Mouse (Mus musculus): ENCODE results near the gene Gm20388. TPM values are rescaled to one million over a fixed set of nuclear protein-coding genes. Genes with fewer than 3 reads are reported as not detected.

The Gm20388 gene
- polyA plus RNA-seq, 1 experiment from 2014 or later = not detected

DNA sequence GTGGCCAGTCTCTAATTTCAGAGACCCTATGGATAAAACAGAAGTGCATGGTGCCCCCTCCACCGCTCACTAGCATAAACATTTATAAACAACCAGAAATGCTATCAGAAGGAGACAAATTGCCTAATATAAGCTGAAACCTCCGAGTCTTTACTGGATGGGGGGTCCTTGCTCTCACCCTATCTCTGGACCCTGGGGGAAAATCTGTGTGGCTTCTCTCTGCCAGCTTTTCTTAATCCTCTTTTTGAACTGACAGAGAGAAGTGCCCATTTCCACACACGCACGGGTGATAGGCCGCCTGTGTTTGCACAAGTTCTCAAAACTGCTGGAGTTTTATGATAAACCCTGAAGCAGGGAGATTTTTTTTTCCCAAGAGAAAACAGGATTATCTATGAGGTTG is 3744.1 kb downstream of the Gm20388 start:
- WGBS = 23% methylated on average over 5 of the region's 5 CpGs
- Histone ChIP-seq H3K36me3 (peaks cover 8% of the 10 kb centered on the region), H3K4me1 (peaks cover 17% of the 10 kb centered on the region), H3K4me2 (replicated peaks) (peak overlapping the region; percentile 67), H3K27ac (replicated peaks) (no peak overlapping the region), H3K9me3 (no peaks in the 10 kb centered on the region), H3K27me3 (no peaks in the 10 kb centered on the region), H3K9ac (replicated peaks) (peak overlapping the region; percentile 92; the same call in 1 of the 2 replicates), H3K4me3 (peak overlapping the region; percentile 96)
- no peak for ATAC-seq (replicated peaks)

DNA sequence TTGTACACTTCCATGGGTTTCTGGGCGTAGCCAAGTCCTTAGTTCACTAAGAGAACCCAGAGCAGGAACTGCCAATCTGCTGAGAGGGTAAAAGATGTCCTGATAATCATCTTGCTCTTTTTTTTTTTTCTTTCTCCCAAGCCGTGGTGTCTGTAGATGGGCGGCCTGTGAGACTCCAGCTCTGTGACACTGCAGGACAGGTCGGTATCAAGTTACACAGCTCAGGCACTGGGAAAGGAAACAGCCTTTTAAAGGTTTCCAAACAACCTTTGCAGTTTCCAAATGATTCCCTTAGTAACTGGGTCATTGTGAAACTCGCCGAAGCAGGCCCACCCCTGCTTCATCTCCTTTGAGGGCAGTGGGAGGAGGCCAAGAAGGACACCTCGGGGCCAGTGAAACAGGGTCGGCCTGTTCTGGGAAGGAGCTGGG is 3744.7 kb downstream of the Gm20388 start:
- H3K4me3 ChIP-seq = peak overlapping the region; percentile 96
- peak overlapping the region; percentile 67 for H3K4me2 ChIP-seq (replicated peaks)
- 15% methylated on average over 8 of the region's 8 CpGs for WGBS
- H3K27ac ChIP-seq (replicated peaks) = no peak overlapping the region
- 0 out of 2 replicates have a peak overlapping the region, but pooled peaks have one; percentile 92 for H3K9ac ChIP-seq (replicated peaks)
- H3K27me3 ChIP-seq = no peaks in the 10 kb centered on the region
- H3K36me3 ChIP-seq = peaks cover 9% of the 10 kb centered on the region
- no peaks in the 10 kb centered on the region for H3K9me3 ChIP-seq
- H3K4me1 ChIP-seq = peaks cover 17% of the 10 kb centered on the region
- no peak for ATAC-seq (replicated peaks)

DNA sequence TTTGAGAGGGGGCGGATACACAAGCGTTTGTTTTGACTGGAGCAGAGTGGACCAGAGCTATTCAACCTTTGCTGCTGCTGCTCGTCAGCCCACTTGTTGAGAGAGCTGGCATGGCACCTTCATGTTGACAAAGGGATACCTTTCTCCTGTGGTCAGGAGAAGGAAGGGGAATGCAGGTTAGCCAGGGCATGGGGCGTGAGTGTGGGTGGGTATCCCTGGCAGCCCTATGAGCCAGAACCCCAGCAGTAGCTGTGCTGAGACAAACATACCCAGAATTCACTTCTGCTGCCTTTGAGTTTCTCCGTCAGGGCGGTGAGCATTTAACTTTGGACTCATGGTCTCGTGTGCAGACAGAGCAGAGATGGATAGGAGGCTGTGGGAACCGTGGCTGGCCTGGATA is 3747.2 kb downstream of the Gm20388 start:
- Histone ChIP-seq H3K4me1 (peaks cover 17% of the 10 kb centered on the region), H3K27me3 (no peaks in the 10 kb centered on the region), H3K9me3 (no peaks in the 10 kb centered on the region), H3K36me3 (peaks cover 22% of the 10 kb centered on the region), H3K27ac (replicated peaks) (no peak overlapping the region), H3K9ac (replicated peaks) (no peak overlapping the region), H3K4me3 (no peak overlapping the region), H3K4me2 (replicated peaks) (no peak overlapping the region)
- 88% methylated on average over 8 of the region's 8 CpGs for WGBS
- ATAC-seq (replicated peaks) = no peak

DNA sequence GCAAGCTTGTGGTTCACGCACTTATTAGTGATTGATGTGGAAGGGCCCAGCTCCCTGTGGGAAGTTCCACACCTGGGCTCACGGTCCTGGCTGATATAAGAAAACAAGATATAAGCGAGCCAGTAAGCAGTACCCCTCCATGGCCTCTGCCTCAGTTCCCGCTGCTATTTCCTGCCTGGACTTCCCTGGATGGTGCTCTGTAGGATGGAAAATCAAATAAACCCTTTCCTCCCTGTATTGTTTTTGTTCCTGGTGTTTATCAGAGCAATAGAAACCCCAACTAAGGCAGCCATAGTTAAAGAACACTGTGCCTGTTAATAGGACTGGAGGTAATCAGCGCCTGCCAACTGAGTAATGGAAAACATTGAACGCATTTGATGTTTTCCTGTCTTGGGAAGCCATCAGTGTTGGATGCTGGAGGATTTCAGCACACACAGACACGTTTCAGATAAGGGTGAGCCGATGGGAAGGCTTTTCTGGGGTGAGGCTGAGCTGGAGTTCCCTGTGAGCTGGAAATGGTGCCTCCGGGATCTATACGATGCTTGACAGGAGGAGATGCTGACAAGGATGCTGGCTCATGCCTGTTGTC is 3748.9 kb downstream of the Gm20388 start:
- Histone ChIP-seq H3K4me2 (replicated peaks) (no peak overlapping the region), H3K9ac (replicated peaks) (no peak overlapping the region), H3K36me3 (peaks cover 27% of the 10 kb centered on the region), H3K4me3 (no peak overlapping the region), H3K27me3 (no peaks in the 10 kb centered on the region), H3K4me1 (peaks cover 12% of the 10 kb centered on the region), H3K27ac (replicated peaks) (no peak overlapping the region), H3K9me3 (no peaks in the 10 kb centered on the region)
- 92% methylated on average over 10 of the region's 10 CpGs for WGBS
- ATAC-seq (replicated peaks) = no peak

DNA sequence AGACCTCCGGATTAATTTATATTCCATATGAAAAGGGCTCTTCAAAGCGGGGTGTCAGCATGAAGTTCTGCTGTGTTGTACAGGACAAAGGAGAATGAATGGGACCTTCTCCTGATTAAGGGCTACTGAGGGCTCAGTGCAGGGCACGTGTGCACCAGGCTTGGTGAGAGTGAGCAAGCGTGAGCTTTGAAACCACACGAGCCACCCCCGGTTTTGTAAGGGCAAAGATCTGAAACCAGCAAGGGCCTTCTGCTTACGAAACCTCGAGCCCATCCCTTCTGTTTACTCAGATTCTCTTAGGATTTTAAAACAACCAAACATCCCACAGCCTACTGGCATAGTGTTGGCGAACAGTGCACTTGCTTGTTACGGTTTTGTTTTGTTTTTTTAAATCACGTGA is 3750.9 kb downstream of the Gm20388 start:
- Histone ChIP-seq H3K9me3 (no peaks in the 10 kb centered on the region), H3K4me1 (no peaks in the 10 kb centered on the region), H3K9ac (replicated peaks) (no peak overlapping the region), H3K36me3 (peaks cover 25% of the 10 kb centered on the region), H3K4me2 (replicated peaks) (no peak overlapping the region), H3K27me3 (no peaks in the 10 kb centered on the region), H3K27ac (replicated peaks) (no peak overlapping the region), H3K4me3 (no peak overlapping the region)
- WGBS = 88% methylated on average over 11 of the region's 11 CpGs
- ATAC-seq (replicated peaks) = no peak

DNA sequence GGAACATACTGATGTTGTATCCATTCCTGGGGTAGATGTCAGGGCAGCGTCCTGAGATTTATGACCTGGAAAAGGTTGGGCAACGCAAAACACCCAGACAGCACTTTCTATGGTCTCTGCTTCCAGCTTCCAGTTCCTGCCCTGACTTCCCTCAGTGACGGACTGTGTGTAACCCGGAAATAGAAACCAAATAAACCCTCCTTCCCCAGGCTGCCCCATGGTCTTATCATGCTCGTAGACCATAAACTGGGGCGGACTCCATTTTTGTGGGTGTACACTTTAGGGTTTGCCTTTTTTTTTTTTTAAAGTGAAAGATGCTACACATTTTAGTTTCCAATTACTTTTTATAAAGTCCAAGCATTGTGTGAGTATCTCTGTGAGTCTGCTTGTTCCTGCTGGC is 3754.9 kb downstream of the Gm20388 start:
- Histone ChIP-seq H3K4me1 (no peaks in the 10 kb centered on the region), H3K4me3 (no peak overlapping the region), H3K4me2 (replicated peaks) (no peak overlapping the region), H3K27me3 (no peaks in the 10 kb centered on the region), H3K9ac (replicated peaks) (no peak overlapping the region), H3K9me3 (no peaks in the 10 kb centered on the region), H3K27ac (replicated peaks) (no peak overlapping the region), H3K36me3 (peaks cover 17% of the 10 kb centered on the region; the same call in 1 of the 2 replicates)
- 91% methylated on average over 6 of the region's 6 CpGs for WGBS
- ATAC-seq (replicated peaks) = no peak

DNA sequence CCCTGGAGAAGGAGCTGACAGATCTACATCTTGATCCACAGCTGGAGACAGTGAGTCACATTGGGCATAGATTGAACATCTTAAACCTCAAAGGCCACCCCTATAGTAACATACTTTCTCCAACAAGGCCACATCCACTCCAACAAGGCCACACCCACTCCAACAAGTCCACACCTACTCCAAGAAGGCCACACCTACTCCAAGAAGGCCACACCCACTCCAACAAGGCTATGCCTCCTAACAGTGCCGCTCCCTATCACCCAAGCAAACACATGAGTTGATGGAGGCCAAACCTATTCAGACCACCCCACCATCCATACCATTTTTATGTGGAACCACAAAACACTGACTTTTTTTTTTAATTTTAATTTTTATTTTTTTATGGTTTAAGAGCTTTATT is 3756.2 kb downstream of the Gm20388 start:
- H3K4me3 ChIP-seq = no peak overlapping the region
- no peak for ATAC-seq (replicated peaks)
- H3K4me2 ChIP-seq (replicated peaks) = no peak overlapping the region
- peaks cover 9% of the 10 kb centered on the region; the same call in 1 of the 2 replicates for H3K36me3 ChIP-seq
- H3K9me3 ChIP-seq = no peaks in the 10 kb centered on the region
- H3K9ac ChIP-seq (replicated peaks) = no peak overlapping the region
- WGBS = 86% methylated on average over 1 of the region's 1 CpGs
- H3K27ac ChIP-seq (replicated peaks) = no peak overlapping the region
- H3K27me3 ChIP-seq = no peaks in the 10 kb centered on the region
- H3K4me1 ChIP-seq = no peaks in the 10 kb centered on the region

DNA sequence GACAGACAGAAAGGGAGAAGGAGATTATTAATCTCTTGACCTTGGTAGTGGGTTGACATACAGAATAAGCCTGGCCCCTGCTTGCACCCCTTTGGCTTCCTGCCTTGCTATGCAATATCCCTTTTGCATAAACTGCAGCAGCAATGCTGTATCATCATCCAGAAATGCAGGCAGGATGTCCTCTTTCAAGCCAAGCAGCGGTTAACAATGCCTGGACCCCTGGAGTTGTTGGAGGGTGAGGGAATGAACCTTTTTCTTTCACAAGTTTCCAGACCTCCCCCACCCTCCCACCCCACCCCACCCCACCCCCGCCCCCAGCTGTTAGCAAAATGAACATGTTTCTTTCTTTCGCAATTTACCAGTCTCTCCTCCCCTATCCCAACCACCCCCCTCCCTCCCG is 3758.0 kb downstream of the Gm20388 start:
- no peak overlapping the region for H3K4me2 ChIP-seq (replicated peaks)
- no peaks in the 10 kb centered on the region for H3K27me3 ChIP-seq
- 0 out of 2 replicates have a peak, but pooled peaks cover 3% of the 10 kb centered on the region for H3K36me3 ChIP-seq
- H3K9me3 ChIP-seq = no peaks in the 10 kb centered on the region
- H3K27ac ChIP-seq (replicated peaks) = no peak overlapping the region
- H3K4me1 ChIP-seq = no peaks in the 10 kb centered on the region
- H3K9ac ChIP-seq (replicated peaks) = no peak overlapping the region
- ATAC-seq (replicated peaks) = no peak
- H3K4me3 ChIP-seq = no peak overlapping the region
- 32% methylated on average over 3 of the region's 4 CpGs for WGBS

DNA sequence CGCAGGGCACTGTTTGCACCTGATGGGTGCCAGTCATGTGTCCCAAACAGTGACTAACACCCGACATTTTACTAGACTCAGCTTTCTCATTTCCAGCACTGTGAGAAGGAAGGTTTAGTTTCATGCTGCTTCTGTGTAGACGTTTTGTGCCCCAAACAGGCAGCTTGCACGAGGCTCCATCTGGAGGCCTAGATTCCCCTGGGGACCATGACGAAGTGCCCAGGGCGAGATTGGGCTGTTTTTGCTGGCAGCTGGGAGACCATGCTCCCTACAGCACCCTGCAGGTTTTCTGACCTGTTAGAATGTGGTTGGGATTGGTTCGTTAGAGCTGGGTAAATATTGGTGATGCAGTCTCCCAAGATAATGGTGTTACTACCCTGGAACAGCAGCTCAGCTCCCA is 3760.1 kb downstream of the Gm20388 start:
- 55% methylated on average over 7 of the region's 7 CpGs for WGBS
- Histone ChIP-seq H3K4me2 (replicated peaks) (no peak overlapping the region), H3K36me3 (no peaks in the 10 kb centered on the region), H3K9me3 (no peaks in the 10 kb centered on the region), H3K9ac (replicated peaks) (no peak overlapping the region), H3K4me3 (no peak overlapping the region), H3K27me3 (no peaks in the 10 kb centered on the region), H3K27ac (replicated peaks) (no peak overlapping the region), H3K4me1 (no peaks in the 10 kb centered on the region)
- no peak for ATAC-seq (replicated peaks)

DNA sequence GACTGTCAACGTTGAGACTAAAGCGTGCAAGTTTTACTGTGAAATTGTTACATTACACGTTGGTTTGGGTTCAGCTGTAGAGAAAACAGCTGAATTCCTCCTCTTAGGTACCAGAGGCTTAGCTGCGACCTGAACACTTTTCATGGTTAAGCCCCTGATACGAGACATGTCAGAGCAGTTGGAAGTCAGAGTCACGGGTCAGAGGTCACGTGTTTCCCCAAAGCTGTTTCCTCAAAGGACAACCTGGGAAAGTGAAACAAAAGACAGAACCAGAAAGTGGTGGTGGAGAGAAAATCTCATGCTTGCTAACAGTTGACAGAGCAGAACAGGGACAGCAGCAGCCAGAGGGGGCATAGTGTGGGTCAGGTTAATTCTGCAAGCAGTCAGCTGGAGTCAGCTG is 3760.8 kb downstream of the Gm20388 start:
- Histone ChIP-seq H3K4me1 (no peaks in the 10 kb centered on the region), H3K4me2 (replicated peaks) (no peak overlapping the region), H3K27me3 (no peaks in the 10 kb centered on the region), H3K9ac (replicated peaks) (no peak overlapping the region), H3K4me3 (no peak overlapping the region), H3K36me3 (no peaks in the 10 kb centered on the region), H3K9me3 (no peaks in the 10 kb centered on the region), H3K27ac (replicated peaks) (no peak overlapping the region)
- 75% methylated on average over 7 of the region's 7 CpGs for WGBS
- ATAC-seq (replicated peaks) = no peak

DNA sequence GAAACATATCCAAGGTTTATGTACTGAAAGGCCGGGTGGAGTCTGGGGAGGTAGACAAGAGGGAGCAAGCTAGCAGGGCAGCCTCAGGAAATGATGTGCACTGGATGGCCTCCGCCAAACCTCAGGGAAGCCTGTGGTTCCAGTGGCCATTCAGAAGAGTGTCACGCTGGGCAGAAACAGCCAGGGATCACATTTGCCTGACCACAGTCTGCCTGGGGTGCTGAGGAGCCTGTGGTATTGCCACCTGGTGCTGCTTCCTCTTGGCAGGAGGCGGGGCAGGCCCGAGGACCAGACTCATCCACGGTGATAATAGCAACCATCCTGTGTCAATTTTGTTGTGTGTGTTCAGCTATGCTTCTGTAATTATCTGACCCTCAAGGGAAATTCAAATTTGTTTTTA is 3762.0 kb downstream of the Gm20388 start:
- no peaks in the 10 kb centered on the region for H3K27me3 ChIP-seq
- H3K36me3 ChIP-seq = no peaks in the 10 kb centered on the region
- H3K9me3 ChIP-seq = no peaks in the 10 kb centered on the region
- ATAC-seq (replicated peaks) = no peak
- H3K4me3 ChIP-seq = no peak overlapping the region
- H3K4me2 ChIP-seq (replicated peaks) = no peak overlapping the region
- 77% methylated on average over 6 of the region's 6 CpGs for WGBS
- no peak overlapping the region for H3K9ac ChIP-seq (replicated peaks)
- H3K27ac ChIP-seq (replicated peaks) = no peak overlapping the region
- no peaks in the 10 kb centered on the region for H3K4me1 ChIP-seq

DNA sequence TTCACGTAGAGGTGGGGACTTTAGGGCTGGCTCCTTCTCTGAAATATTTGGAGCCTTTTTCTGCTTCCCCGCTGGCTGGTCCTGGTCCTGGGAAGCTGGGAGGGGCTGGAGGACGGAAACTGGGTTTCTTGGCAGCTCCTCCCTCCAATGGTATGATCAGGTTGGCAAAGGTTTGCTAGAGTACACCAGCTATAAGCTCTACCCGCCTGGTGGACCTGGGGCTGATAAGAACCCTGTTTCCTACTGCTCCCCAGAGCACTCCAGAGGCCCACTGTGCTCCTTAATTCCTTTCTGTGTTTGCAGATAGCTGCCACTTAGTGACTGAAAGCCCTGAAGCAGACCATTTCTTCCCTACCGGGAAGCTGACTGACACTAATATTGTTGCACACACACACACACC is 3765.0 kb downstream of the Gm20388 start:
- WGBS = 58% methylated on average over 5 of the region's 5 CpGs
- Histone ChIP-seq H3K4me2 (replicated peaks) (no peak overlapping the region), H3K9ac (replicated peaks) (no peak overlapping the region), H3K27ac (replicated peaks) (no peak overlapping the region), H3K9me3 (no peaks in the 10 kb centered on the region), H3K4me1 (no peaks in the 10 kb centered on the region), H3K27me3 (no peaks in the 10 kb centered on the region), H3K4me3 (no peak overlapping the region), H3K36me3 (no peaks in the 10 kb centered on the region)
- no peak for ATAC-seq (replicated peaks)

DNA sequence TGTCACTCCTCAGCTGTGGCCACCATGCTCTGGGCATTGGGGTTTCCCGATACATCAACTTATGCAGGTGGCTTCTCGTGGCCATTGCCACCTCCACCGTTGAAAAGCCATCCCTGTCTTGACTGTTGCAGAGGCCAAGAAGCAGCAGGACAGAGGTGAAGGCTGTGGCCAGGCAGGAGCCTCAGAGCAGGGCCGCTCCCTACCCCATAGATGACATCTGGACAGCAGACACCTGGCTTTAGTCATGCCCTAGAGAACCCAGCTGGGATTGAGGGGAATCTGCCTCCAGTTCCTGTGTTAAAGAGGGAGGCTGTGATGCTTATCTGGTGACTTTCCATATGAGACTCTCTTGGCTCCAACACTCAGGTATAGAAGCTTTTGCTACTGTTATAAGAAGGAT is 3767.7 kb downstream of the Gm20388 start:
- Histone ChIP-seq H3K36me3 (no peaks in the 10 kb centered on the region), H3K27me3 (no peaks in the 10 kb centered on the region)
- WGBS = 94% methylated on average over 4 of the region's 4 CpGs

More for the DNA sequence above, 3767.7 kb downstream of the Gm20388 start:
- no peak overlapping the region for H3K4me2 ChIP-seq (replicated peaks)
- no peak overlapping the region for H3K9ac ChIP-seq (replicated peaks)
- H3K27ac ChIP-seq (replicated peaks) = no peak overlapping the region
- peaks cover 4% of the 10 kb centered on the region; the same call in 1 of the 2 replicates for H3K4me1 ChIP-seq
- no peak overlapping the region for H3K4me3 ChIP-seq
- no peaks in the 10 kb centered on the region for H3K9me3 ChIP-seq
- no peak for ATAC-seq (replicated peaks)

All from forebrain, embryonic 15.5 days (tissue).